Mouse (Mus musculus) MEL (cell line): ENCODE data around the gene Zfp683.

Experiments
- CTCF ChIP-seq, 3 experiments: IDR thresholded peaks in 2 of 3; conservative IDR thresholded peaks in 1 of 3; 2 replicates each; pipeline ENCODE4 v1.5.1; 2011 to 2012; ENCODE audit warnings: low read length in 3 of 3, low read depth in 2 of 3, mild to moderate bottlenecking in 2 of 3, improper control_type of control experiment in 1 of 3, inconsistent platforms in 1 of 3, mixed read lengths in 1 of 3, moderate library complexity in 1 of 3; ENCODE audit not compliant: control insufficient read depth in 1 of 3, insufficient read depth in 1 of 3, poor library complexity in 1 of 3, severe bottlenecking in 1 of 3
- ELF1 ChIP-seq: IDR thresholded peaks from 2 replicates; pipeline ENCODE4 v1.6.1; 2014; ENCODE audit warnings: low read depth, mild to moderate bottlenecking, inconsistent platforms, low read length, improper control_type of control experiment, moderate library complexity
- GATA1 ChIP-seq: IDR thresholded peaks from 2 replicates; pipeline ENCODE4 v1.6.1; 2011; ENCODE audit warnings: low read depth, low read length, improper control_type of control experiment
- MAFK ChIP-seq: IDR thresholded peaks from 2 replicates; pipeline ENCODE4 v1.6.1; 2011; ENCODE audit warnings: low read depth, mild to moderate bottlenecking, low read length, improper control_type of control experiment, borderline replicate concordance
- MEF2A ChIP-seq: IDR thresholded peaks from 2 replicates; pipeline ENCODE4 v1.6.1; 2014; ENCODE audit warnings: low read depth, mild to moderate bottlenecking, inconsistent platforms, low read length, improper control_type of control experiment; ENCODE audit not compliant: poor library complexity, insufficient replicate concordance, severe bottlenecking; ENCODE audit errors: extremely low read depth
- NRF1 ChIP-seq: IDR thresholded peaks from 2 replicates; pipeline ENCODE4 v1.6.1; 2014; ENCODE audit warnings: low read depth, mild to moderate bottlenecking, inconsistent platforms, low read length, improper control_type of control experiment, moderate library complexity; ENCODE audit not compliant: poor library complexity, insufficient read depth, severe bottlenecking
- ZC3H11A ChIP-seq: IDR thresholded peaks from 2 replicates; pipeline ENCODE4 v1.6.1; 2012; ENCODE audit warnings: low read depth, mild to moderate bottlenecking, inconsistent platforms, low read length, improper control_type of control experiment

GRCm38 (mm10) chr4:134087412-134087811, 33.8 kb downstream of the Zfp683 start:
- TF ChIP-seq ZC3H11A (no peak; the same call in 1 of the 2 replicates), MAFK (no peak), NRF1 (no peak), GATA1 (no peak), CTCF (IDR thresholded peaks at IDR 0.05 in 2 of 3, conservative IDR thresholded peaks at IDR 0.05 in 1 of 3; ENCODE audit: control insufficient read depth in 1 of 3, insufficient read depth in 1 of 3, low read depth in 2 of 3, low read length in 3 of 3, poor library complexity in 1 of 3, severe bottlenecking in 1 of 3) (peak; percentile 72 to 85 (median 75); a peak in 5 of 6 replicates), ELF1 (no peak), MEF2A (no peak)
